Mouse (Mus musculus): Measurements from ENCODE around the gene Abhd12b. TPM values are rescaled to one million over a fixed set of nuclear protein-coding genes. Genes with fewer than 3 reads are reported as not detected.
"Not testable (repeated sequence)": the region's sequence is repeated elsewhere in the genome, so short reads cannot be mapped to it uniquely, and the experiment has no call there.

Gene Abhd12b
- polyA plus RNA-seq, 1 experiment from 2014 or later = not detected

DNA sequence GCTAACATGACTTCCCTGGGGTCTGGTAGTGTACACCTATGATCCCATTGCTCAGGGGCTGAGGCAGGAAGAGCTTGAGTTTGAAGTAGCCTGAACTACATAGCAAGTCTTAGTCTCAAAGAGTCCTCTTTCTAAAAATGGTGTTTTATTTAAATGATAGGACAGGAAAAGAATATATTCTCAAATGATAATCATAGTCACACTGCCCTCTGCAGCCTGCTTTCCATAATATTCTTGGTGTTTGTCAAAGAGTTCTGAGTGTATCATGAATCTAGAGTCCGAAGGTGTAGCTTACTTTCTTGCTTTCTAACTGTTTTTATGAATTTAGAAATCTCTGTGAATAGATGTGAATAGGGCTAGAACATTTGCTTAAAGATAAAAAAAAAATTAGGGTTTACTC is 16.0 kb downstream of the Abhd12b start:
- H3K27ac ChIP-seq = no peak overlapping the region
- no peak overlapping the region for H3K4me3 ChIP-seq
- H3K4me1 ChIP-seq = no peaks in the 10 kb centered on the region
- 53% methylated on average over 1 of the region's 1 CpGs for WGBS (ENCODE audit: insufficient replicate concordance)
- H3K4me2 ChIP-seq = no peak overlapping the region
- no peaks in the 10 kb centered on the region for H3K27me3 ChIP-seq (replicated peaks)
- no peaks in the 10 kb centered on the region for H3K9me3 ChIP-seq (replicated peaks)
- H3K9ac ChIP-seq = no peak overlapping the region
- ATAC-seq = no peak
- H3K36me3 ChIP-seq = no peaks in the 10 kb centered on the region

GRCm38 (mm10) chr12:70183507-70183906 is 29.6 kb downstream of the Abhd12b start:
- H3K4me1 ChIP-seq; H3K36me3 ChIP-seq; H3K4me2 ChIP-seq; H3K4me3 ChIP-seq; H3K27me3 ChIP-seq (replicated peaks); H3K27ac ChIP-seq; H3K9ac ChIP-seq; ATAC-seq: not testable (repeated sequence)
- 78% methylated on average over 8 of the region's 8 CpGs for WGBS (ENCODE audit: insufficient replicate concordance)
- H3K9me3 ChIP-seq (replicated peaks) = peaks cover 16% of the 10 kb centered on the region

DNA sequence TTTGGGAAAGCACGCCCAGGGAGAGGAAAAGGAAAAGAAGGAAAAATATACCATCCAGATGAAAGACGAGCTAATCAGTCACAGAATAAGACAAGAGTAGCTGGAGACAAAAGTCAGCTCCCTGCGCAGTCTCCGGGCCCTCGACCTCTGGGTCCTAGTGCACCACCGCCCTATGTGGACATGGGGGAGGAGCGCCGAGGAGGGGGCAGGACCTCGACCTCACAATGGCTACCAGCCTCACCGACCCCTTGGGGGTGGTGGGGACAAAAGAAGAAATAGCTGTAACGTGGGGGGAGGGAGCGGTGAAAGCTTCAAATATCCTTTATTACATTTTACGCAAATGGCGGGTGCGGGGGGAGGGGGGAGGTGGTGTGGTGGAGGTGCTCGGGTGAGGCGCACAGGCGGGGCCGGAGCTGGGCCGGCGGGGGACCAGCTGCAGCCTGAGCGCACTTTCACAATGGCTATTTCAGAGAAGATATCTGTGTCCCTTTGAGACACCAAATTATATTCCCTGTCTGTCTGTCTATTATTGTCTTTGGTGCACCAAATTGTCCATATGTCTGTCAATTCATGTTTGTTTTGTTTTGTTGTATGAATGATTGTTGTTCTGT is 30.3 kb downstream of the Abhd12b start:
- peaks cover 5% of the 10 kb centered on the region; the same call in 1 of the 2 replicates for H3K36me3 ChIP-seq
- no peaks in the 10 kb centered on the region for H3K27me3 ChIP-seq (replicated peaks)
- H3K4me1 ChIP-seq = no peaks in the 10 kb centered on the region
- no peak overlapping the region for H3K4me3 ChIP-seq
- no peak overlapping the region for H3K27ac ChIP-seq
- ATAC-seq = no peak
- peaks cover 16% of the 10 kb centered on the region for H3K9me3 ChIP-seq (replicated peaks)
- no peak overlapping the region for H3K9ac ChIP-seq
- H3K4me2 ChIP-seq = no peak overlapping the region
- 80% methylated on average over 22 of the region's 22 CpGs for whole genome bisulfite sequencing (ENCODE audit: insufficient replicate concordance)

GRCm38 (mm10) chr12:70192267-70192727 is 38.4 kb downstream of the Abhd12b start:
- Histone ChIP-seq H3K9ac (no peak overlapping the region), H3K27me3 (replicated peaks) (no peaks in the 10 kb centered on the region), H3K4me1 (no peaks in the 10 kb centered on the region), H3K27ac (no peak overlapping the region), H3K4me3 (no peak overlapping the region), H3K9me3 (replicated peaks) (no peaks in the 10 kb centered on the region), H3K36me3 (peaks cover 15% of the 10 kb centered on the region), H3K4me2 (peak overlapping the region; percentile 10; the same call in 1 of the 2 replicates)
- 24% methylated on average over 19 of the region's 19 CpGs for WGBS (ENCODE audit: insufficient replicate concordance)
- ATAC-seq = no peak

GRCm38 (mm10) chr12:70195426-70195825 is 41.5 kb downstream of the Abhd12b start:
- WGBS (ENCODE audit: insufficient replicate concordance) = 82% methylated on average over 6 of the region's 6 CpGs
- Histone ChIP-seq H3K9me3 (replicated peaks) (no peaks in the 10 kb centered on the region), H3K36me3 (peaks cover 32% of the 10 kb centered on the region), H3K9ac (no peak overlapping the region), H3K27me3 (replicated peaks) (no peaks in the 10 kb centered on the region), H3K4me2 (no peak overlapping the region), H3K27ac (no peak overlapping the region), H3K4me1 (no peaks in the 10 kb centered on the region), H3K4me3 (no peak overlapping the region)
- ATAC-seq = no peak

DNA sequence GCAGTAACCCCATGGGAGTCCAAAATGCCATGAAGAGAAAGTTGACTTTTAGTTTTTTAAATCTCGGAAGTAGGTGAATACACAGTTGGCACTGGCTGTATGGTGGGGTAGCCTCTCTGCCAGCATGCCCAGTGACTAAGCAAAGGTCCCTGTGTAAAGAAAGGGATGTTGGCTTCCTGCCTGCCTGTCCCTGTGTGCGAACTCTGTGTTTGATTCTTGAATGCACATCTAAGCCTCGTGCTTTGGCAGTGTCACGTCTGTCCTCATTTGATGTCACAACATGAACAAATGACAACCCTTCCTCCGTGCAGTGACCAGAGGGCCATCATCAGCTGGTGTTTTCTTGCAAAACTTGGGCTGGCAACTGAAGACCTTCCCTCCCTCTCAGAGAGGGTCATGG is 42.4 kb downstream of the Abhd12b start:
- no peak overlapping the region for H3K4me2 ChIP-seq
- no peaks in the 10 kb centered on the region for H3K9me3 ChIP-seq (replicated peaks)
- no peak for ATAC-seq
- no peak overlapping the region for H3K27ac ChIP-seq
- H3K36me3 ChIP-seq = peaks cover 31% of the 10 kb centered on the region
- no peak overlapping the region for H3K4me3 ChIP-seq
- no peak overlapping the region for H3K9ac ChIP-seq
- H3K27me3 ChIP-seq (replicated peaks) = no peaks in the 10 kb centered on the region
- H3K4me1 ChIP-seq = no peaks in the 10 kb centered on the region
- 71% methylated on average over 5 of the region's 5 CpGs for WGBS (ENCODE audit: insufficient replicate concordance)

DNA sequence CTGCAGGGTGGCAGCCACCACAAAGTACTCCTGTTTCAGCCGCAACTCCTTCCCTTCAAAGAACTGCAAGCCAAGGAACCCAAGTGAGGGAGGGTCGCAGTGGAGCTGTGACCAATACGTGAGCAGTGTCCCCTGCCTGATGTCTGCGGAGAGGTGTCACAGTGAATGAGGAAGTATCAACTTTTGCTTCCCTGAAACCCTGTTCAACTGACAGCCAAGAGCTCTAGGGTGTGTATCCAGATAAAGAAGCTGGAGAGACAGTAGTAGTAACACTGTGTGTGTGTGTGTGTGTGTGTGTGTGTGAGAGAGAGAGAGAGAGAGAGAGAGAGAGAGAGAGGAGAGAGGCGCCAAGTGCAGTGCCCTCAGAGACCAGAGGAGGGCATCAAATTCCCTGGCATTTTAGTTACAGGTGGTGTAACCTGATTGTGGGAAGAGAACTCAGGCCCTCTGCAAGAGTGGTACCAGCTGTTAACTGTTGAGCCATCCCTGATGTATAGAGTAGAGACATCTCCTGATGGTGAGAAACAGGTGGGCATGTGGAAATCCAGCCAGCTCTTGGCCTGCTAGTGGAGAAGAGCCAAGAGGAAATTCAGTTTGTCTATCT is 48.1 kb downstream of the Abhd12b start:
- Histone ChIP-seq H3K9ac (no peak overlapping the region), H3K4me2 (no peak overlapping the region), H3K4me1 (no peaks in the 10 kb centered on the region), H3K27ac (no peak overlapping the region), H3K27me3 (replicated peaks) (no peaks in the 10 kb centered on the region), H3K36me3 (peaks cover 26% of the 10 kb centered on the region), H3K9me3 (replicated peaks) (no peaks in the 10 kb centered on the region), H3K4me3 (no peak overlapping the region)
- WGBS (ENCODE audit: insufficient replicate concordance) = 26% methylated on average over 5 of the region's 5 CpGs
- no peak for ATAC-seq

GRCm38 (mm10) chr12:70204433-70204832 is 50.5 kb downstream of the Abhd12b start:
- H3K27me3 ChIP-seq (replicated peaks) = no peaks in the 10 kb centered on the region
- H3K27ac ChIP-seq = no peak overlapping the region
- no peak for ATAC-seq
- 72% methylated on average over 8 of the region's 8 CpGs for WGBS (ENCODE audit: insufficient replicate concordance)
- H3K9ac ChIP-seq = no peak overlapping the region
- no peaks in the 10 kb centered on the region for H3K4me1 ChIP-seq
- no peak overlapping the region for H3K4me2 ChIP-seq
- H3K9me3 ChIP-seq (replicated peaks) = no peaks in the 10 kb centered on the region
- peaks cover 12% of the 10 kb centered on the region for H3K36me3 ChIP-seq
- no peak overlapping the region for H3K4me3 ChIP-seq

DNA sequence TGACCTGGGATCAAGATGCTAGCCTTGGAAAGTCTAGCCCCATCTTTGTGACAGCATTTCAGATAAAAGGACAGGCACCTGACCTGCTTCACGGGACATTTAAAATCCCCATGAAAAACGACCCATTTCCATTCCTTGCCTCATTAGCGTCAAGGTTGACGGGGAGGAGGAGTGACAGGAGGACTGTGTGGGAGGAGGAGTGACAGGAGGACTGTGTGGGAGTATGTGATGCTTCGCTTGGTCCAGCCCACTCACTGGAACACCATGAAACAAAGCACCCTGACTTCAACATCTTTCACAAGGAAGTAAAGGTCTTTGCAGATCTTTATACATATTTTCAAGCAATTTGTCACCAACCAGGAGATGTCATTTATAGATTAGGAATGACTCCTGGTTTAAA is 54.3 kb downstream of the Abhd12b start:
- WGBS (ENCODE audit: insufficient replicate concordance) = 59% methylated on average over 5 of the region's 5 CpGs
- no peak for ATAC-seq
- Histone ChIP-seq H3K9me3 (replicated peaks) (no peaks in the 10 kb centered on the region), H3K4me2 (no peak overlapping the region), H3K36me3 (peaks cover 3% of the 10 kb centered on the region; the same call in 1 of the 2 replicates), H3K27me3 (replicated peaks) (no peaks in the 10 kb centered on the region), H3K27ac (no peak overlapping the region), H3K4me3 (no peak overlapping the region), H3K4me1 (no peaks in the 10 kb centered on the region), H3K9ac (no peak overlapping the region)

GRCm38 (mm10) chr12:70212501-70212900 is 58.6 kb downstream of the Abhd12b start:
- H3K36me3 ChIP-seq = peaks cover 8% of the 10 kb centered on the region

DNA sequence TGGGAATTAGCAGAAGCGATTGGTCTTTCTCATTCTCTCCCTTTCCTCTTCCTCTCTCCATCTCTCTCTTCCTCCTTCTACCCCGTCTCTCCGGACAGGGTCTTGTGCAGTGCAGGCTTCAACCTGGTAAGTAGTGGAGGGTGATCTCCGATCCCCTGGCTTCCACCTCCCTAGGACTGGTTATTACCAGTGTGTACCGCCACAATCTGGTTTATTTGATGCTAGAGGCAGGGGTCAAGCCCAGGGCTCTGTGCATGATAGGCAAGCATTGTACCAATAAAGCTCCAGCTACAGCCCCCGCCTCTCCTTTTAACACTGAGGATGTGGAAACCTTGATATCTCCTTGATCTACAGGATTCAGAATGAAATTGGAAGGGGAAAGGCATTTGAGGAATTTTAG is 59.7 kb downstream of the Abhd12b start:
- Histone ChIP-seq H3K9ac (no peak overlapping the region), H3K27me3 (replicated peaks) (no peaks in the 10 kb centered on the region), H3K4me1 (no peaks in the 10 kb centered on the region), H3K4me2 (no peak overlapping the region), H3K36me3 (peaks cover 13% of the 10 kb centered on the region), H3K9me3 (replicated peaks) (no peaks in the 10 kb centered on the region), H3K27ac (no peak overlapping the region), H3K4me3 (no peak overlapping the region)
- no peak for ATAC-seq
- 71% methylated on average over 6 of the region's 6 CpGs for WGBS (ENCODE audit: insufficient replicate concordance)

More at GRCm38 (mm10) chr12:70212501-70212900, 58.6 kb downstream of the Abhd12b start:
- no peaks in the 10 kb centered on the region for H3K4me1 ChIP-seq
- WGBS (ENCODE audit: insufficient replicate concordance) = 72% methylated on average over 4 of the region's 4 CpGs
- no peak overlapping the region for H3K4me3 ChIP-seq
- no peaks in the 10 kb centered on the region for H3K9me3 ChIP-seq (replicated peaks)
- ATAC-seq = no peak
- H3K27ac ChIP-seq = no peak overlapping the region
- H3K27me3 ChIP-seq (replicated peaks) = no peaks in the 10 kb centered on the region
- no peak overlapping the region for H3K9ac ChIP-seq
- no peak overlapping the region for H3K4me2 ChIP-seq

GRCm38 (mm10) chr12:70214281-70214680 is 60.3 kb downstream of the Abhd12b start:
- WGBS (ENCODE audit: insufficient replicate concordance) = 76% methylated on average over 8 of the region's 8 CpGs
- Histone ChIP-seq H3K27me3 (replicated peaks) (no peaks in the 10 kb centered on the region), H3K27ac (no peak overlapping the region), H3K9ac (no peak overlapping the region), H3K36me3 (peaks cover 13% of the 10 kb centered on the region), H3K4me2 (no peak overlapping the region), H3K4me3 (no peak overlapping the region), H3K9me3 (replicated peaks) (no peaks in the 10 kb centered on the region), H3K4me1 (no peaks in the 10 kb centered on the region)
- ATAC-seq = no peak
